25 mouse cellular contexts compared by ENCODE assay signal in genomic region chr2:52931315-52931714, GRCm38 (mm10).
"Had no signal": no experiment of that assay in that cellular context is flagged by ENCODE, and none has a peak within 500 bp of the region (broad histone marks: within the 10 kb centered on the region; RNA-seq: fewer than 3 reads in every experiment).

No protein-coding gene starts in this region.

- DNase-seq: gastrocnemius, postnatal 14 days; gastrocnemius, postnatal 36 days; heart, adult 18-20 months; heart, postnatal 10 days; heart, postnatal 4 days; kidney, adult 18-20 months; kidney, adult 8-10 months; kidney, postnatal 10 days; kidney, postnatal 25 days; kidney, postnatal 4 days; left cerebral cortex, postnatal 4 days had no signal

- H3K36me3 ChIP-seq: heart, embryonic 10.5 days; heart, embryonic 12.5 days; hindbrain, embryonic 10.5 days; hindbrain, embryonic 12.5 days; intestine, embryonic 15.5 days; limb, embryonic 13.5 days; limb, embryonic 15.5 days; liver, embryonic 12.5 days had no signal

- H3K27ac ChIP-seq: heart, embryonic 10.5 days; hindbrain, embryonic 10.5 days; hindbrain, embryonic 12.5 days; hindbrain, embryonic 14.5 days; intestine, embryonic 15.5 days; layer of hippocampus, adult 2 months; left cerebral cortex, adult 2 months; limb, embryonic 13.5 days; limb, embryonic 15.5 days; liver, embryonic 12.5 days had no signal

- H3K4me3 ChIP-seq: heart, embryonic 10.5 days; heart, embryonic 12.5 days; hindbrain, embryonic 10.5 days; hindbrain, embryonic 12.5 days; intestine, embryonic 15.5 days; layer of hippocampus, adult 2 months; left cerebral cortex, adult 2 months; limb, embryonic 13.5 days; limb, embryonic 15.5 days; liver, embryonic 12.5 days had no signal

- H3K27me3 ChIP-seq: heart, embryonic 12.5 days; hindbrain, embryonic 12.5 days; intestine, embryonic 15.5 days; limb, embryonic 13.5 days; limb, embryonic 15.5 days; liver, embryonic 12.5 days had no signal

- ATAC-seq: hindbrain, embryonic 16.5 days; inflammation-experienced regulatory T-cells, adult 6 months; intestine, embryonic 15.5 days; intestine, postnatal 0 days; liver, embryonic 12.5 days had no signal

- H3K4me1 ChIP-seq: intestine, embryonic 15.5 days; liver, embryonic 12.5 days had no signal
